Mouse (Mus musculus) ES-Bruce4 (cell line): ENCODE results near the gene Nav3.

ENCODE experiments used
- CTCF ChIP-seq: IDR thresholded peaks from one replicate; pipeline ENCODE4 v1.8.1; 2011; ENCODE audit warnings: low read depth, low read length
- EP300 ChIP-seq: IDR thresholded peaks from 2 replicates; pipeline ENCODE4 v1.6.1; 2011; ENCODE audit warnings: low read depth, low read length; ENCODE audit not compliant: insufficient read depth
- POLR2A ChIP-seq: IDR thresholded peaks from one replicate; pipeline ENCODE4 v1.8.1; 2011; ENCODE audit warnings: low read length; ENCODE audit not compliant: insufficient read depth

DNA sequence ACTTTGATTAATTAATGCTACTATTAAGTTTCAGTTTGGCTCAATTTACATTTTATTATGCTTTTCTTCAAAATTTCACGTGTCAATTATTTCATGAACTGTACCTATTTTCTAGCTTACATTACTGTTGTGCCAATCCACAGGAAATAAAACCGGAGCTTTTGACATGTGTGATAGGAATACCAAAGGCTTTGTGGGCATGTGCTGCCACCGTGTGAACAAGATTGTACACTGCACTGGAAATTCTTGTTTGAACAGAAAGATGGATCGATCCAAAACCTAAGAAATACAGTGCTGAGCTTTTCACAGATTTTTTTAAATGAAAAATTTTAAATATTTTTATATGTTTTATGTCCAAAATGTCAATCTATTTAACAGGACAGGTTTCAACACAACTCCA, 591.3 kb downstream of the Nav3 start:
- TF ChIP-seq CTCF (no peak), POLR2A (no peak), EP300 (no peak)
